Mouse (Mus musculus) urinary bladder, adult 2 months (tissue): ENCODE results near the gene Ldb1. TPM values are rescaled to one million over a fixed set of nuclear protein-coding genes. Genes with fewer than 3 reads are reported as not detected.

ENCODE experiments used
- DNase-seq: peaks from one replicate; pipeline ENCODE4 v3.0.0; 2022; ENCODE audit warnings: low spot score
- polyA plus RNA-seq: library from polyadenylated mRNA; depleted of rRNA; stranded (reverse); fragments of >200 nt; gene quantifications from 2 replicates; pipeline ENCODE4 v1.2.3, GENCODE M21; 2012

Gene Ldb1
- polyA plus RNA-seq, 1 experiment, result 238 TPM

DNA sequence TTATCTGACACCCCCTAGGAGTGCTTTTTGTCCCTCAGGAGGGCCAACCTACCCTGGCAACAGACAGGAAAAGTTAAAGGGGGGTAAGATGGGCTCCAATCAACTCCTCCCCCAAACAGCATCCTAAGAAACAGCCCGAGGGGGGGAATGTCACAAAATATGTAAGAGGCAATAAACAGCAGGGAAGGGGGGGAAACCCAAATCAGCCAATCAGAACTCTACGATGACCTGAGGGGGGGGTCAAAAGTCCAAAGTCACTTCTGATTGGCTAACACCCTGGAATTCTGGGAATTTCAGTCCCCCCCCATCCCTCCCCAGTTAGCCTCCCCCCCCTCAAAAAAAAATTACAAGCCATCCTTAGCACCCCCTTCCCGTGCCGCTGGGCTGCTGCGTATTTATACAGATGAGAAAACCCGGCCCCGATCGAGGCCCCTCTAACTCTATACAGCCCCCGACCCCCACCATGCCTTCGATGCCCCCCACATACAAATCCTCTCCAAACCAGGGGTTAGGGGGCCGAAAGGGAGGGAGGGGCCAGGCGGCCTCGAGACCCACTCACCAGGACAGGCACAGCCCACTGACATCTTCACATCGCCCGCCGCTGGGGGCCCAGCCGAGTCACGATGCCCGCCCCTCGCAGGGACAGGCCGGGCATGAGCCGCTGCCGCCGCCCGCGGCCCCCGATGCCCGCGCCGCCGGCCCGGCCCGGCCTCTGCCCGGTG is 582 bp downstream of the Ldb1 start, which contains the start of gene Pprc1:
TSS of gene Pprc1 (plus strand) at position 616 of the 722 bp plus-strand sequence.
- DNase-seq, result no peak

DNA sequence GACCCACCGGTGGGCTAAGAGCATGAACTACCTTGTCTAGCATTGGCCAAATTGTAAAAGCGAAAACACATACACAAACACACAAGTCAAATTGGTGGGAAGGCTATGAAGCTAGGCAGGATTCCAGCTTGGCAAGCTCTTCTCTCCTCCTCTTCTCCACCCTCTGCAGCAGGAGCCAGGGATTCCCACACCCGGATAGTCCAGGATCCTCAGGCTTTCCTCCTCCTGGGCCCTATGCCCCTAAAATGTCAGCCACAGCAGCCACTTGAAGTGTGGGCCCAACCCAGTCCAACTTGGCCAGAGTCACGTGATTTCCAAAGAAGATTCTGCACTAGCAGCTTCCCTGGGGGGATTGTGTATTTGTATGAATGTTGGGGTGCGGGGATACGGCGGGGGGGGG is 1.6 kb downstream of the Ldb1 start:
- no peak for DNase-seq

- DNase-seq, result no peak
Measured at GRCm38 (mm10) chr19:46042476-46043011, 2.5 kb downstream of the Ldb1 start.

GRCm38 (mm10) chr19:46041933-46042475 is 3.0 kb downstream of the Ldb1 start:
- DNase-seq, result peak; percentile 77

DNA sequence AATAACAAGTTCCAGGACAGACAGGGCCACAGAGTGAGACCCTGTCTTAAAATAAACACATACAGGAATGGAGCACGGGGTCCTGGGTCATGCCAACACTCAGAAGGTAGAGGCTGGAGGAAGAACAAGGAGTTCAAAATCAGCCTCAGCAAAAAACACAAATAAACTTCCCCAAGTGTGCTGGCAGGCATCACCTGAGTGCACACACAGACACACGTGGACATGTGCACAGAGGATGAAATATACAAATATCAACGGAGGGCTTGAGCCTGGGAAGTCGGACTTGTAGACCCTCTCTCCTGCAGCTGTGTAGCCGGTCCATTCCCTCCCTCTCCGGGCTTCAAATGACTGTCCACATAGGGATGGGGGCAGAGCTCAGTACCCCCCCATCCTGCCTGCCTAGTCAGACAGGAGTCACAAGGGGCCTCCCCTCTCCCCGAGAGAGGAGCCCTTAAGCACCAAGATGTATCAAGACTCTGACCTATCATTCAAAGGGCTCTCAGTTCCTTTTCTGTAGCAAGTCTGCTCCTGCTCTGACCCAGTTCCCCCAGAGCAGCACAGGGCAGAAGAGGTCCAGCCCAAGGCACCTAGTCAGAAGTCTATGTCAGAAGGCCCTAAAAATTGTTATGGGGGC is 3.6 kb downstream of the Ldb1 start:
- no peak for DNase-seq

- no peak for DNase-seq
Measured at GRCm38 (mm10) chr19:46040149-46040902, 4.7 kb downstream of the Ldb1 start.

GRCm38 (mm10) chr19:46039478-46039877 is 5.5 kb downstream of the Ldb1 start:
- DNase-seq, result peak; percentile 76

DNA sequence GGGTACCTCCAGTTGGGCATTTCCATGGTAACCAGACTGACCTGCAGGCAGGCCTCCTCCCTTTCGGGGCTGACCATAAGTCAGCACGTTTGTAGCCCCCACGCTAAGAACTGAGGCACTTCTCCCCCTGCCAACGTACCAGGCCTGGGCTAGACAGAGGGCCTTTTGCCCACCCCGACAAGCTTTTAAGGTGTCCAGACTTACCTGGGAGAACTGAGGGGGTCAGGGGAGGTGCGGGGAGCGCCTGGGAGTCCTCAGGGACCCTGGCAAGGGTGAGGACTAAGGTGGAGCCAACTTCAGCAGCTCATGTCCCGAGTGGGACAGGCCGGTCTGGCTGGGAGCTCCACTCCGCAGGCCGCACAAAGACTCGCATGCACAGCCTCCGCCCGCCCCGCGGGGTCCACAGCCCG is 6.2 kb downstream of the Ldb1 start:
- no peak for DNase-seq

DNA sequence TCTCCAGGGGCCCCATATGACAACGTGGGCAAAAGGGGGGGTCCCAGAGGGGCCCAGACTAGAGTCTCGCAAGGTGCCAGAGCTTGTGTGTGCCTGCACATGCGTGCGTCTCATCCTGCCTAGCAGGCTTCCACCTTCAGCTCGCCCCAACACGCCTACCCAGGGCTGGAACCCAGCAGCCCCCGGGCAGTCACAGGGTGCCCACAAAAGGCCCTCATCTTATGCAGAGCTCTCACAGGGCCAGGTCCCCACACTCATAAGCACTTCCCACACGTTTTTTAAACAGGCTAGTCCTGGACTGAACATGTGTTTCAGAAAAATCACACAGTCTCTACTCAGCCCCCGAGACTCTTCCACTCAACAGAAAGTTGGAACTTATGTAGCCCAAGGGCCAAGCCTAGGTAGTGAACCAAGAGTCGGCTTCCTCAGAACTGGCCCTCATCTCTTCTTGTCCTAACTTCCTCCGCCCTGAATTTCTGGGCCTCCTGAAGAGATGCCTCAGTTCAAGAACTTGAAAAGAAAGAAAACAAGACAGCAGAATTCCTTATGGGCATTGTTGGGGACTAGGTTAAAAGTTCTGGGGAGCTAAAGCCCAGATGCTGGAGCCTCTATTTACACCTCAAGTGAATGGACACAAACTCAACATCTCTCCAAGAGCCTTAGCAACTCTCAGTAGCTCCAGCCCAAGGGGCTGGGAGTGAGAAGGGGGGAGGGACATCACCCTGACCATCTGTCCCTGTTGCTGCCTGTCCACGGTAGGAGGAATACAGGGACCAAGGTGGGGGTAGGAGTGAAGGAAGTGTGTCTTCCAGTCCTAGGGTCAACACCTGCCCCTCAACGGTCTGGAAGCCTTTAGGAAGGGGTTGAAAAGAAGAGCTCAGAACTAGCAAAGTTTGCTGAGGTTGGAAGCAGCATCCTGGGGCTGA is 6.8 kb downstream of the Ldb1 start:
- no peak for DNase-seq

DNA sequence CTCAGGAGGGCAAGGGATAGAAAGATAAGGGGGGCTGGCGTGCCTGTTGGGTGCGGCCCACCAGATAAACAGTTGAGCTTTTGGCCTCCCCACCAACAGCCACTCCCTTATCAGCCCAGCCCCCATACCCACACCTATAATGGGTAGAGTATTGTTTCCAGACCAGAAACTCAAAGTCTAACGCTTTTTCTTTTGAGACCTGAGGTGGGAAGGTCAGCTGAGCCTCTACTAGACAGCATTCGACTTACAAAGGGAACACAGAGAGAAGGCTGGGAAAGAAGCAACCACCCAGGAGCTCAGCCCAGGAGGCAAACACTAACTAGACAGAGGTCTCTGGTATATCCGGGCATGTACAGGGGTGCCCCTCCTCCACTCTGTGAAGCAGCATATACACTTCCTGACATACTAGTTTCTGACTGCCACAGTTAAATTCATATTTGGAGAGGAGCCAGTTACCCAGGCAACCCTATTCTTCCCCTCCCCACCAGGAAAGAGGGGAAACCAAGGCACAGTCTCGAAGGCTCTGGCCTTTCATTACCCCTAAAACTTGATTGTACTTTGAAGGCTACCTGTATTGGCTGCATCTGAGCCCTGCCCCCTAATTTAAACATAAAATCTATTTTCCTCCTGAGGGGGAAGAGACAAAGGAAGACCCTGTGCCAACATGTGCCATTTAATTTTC is 7.6 kb downstream of the Ldb1 start:
- DNase-seq, result no peak

DNA sequence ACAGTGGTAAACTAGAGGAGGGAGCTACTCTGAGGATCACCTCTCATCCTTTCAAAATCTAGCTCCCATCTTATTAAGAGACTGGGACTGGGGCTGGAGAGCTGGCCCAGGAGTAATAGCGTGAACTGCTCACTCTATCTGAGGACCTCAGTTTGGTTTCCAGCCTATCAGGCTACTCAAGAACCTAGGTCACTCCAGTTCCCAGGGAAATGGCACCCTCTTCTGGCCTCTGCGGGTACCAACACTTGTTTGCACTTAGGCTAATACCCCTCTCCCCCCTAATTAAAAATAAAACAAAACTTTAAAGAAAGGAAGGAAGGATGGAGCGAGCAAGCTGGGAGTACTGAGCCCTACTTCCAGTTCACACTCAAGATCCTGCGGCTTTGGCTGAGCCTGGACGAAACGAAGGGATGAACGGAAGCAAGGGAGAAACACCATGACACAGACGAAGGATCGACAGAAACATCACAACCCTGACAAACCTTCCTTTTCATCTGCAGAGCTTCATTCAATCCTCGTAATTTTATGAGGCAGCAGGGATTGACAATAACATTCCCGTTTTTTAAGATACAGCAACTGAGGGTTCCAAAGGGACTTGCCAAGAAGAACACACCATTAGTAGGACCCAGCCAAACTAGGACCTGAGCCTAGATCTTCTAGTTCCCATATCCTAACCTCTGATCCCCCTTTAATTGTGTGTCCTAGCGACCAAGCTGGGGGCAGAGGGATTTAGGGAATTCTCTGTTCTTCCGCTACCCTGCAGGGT is 8.4 kb downstream of the Ldb1 start:
- DNase-seq, result no peak

- no peak for DNase-seq
Measured at GRCm38 (mm10) chr19:46035971-46036370, 9.0 kb downstream of the Ldb1 start.

DNA sequence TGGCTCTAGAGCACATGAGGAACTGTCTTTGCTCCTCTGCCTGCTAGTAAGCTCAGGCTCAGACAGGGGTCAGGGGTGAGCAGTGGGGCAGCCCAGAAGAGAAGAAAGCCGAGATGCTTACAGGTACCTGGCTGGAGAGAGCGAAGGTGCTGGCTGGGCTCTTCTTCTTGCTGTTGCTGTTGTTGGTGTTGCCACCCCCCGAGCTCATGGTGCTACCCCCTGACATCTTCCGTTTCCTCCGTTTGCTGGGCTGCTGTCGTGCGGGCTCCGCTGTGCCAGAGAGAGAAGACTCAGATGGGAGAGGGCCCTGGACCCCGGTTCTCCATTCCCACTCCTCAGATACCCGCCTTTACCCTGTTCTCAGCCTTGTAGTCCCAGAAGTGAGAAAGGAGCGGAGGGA is 11.1 kb downstream of the Ldb1 start:
- DNase-seq, result no peak

DNA sequence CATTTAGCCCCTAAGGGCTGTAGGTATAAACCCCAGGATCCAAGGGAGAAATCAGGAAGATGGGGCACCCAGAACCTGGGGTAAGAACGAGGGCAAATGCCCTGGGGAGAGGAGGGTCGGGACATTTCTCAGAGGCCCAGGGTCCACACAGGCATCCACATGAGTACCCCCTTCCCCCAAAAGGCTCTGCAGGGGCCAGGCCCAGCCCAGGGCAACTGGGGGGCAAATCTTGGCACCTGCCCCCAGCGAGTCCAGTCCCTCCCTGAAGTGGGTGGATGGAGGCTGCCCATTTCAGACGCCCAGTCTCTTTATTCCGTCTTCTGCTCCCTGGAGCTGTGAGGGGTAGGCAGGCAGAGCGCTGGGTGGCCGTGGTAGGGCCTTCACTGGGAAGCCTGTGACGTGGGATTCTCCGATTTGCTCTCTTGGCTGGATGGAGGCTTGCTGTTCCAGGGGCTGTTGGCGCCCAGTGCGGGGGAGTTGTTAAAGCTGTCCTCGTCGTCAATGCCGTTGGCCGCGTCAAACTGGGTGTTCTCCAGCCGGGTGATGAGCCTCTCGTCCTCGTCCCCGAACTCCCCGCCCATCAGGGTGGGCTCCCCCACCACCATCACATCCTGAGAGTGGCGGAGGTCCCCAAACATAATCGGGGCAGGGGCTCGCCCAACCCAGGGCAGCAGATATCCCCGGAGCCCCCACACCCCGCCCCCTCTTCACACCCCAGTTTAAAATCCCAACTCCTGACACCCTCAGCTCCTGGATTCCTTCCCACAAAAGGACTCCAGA is 12.1 kb downstream of the Ldb1 start:
- no peak for DNase-seq

DNA sequence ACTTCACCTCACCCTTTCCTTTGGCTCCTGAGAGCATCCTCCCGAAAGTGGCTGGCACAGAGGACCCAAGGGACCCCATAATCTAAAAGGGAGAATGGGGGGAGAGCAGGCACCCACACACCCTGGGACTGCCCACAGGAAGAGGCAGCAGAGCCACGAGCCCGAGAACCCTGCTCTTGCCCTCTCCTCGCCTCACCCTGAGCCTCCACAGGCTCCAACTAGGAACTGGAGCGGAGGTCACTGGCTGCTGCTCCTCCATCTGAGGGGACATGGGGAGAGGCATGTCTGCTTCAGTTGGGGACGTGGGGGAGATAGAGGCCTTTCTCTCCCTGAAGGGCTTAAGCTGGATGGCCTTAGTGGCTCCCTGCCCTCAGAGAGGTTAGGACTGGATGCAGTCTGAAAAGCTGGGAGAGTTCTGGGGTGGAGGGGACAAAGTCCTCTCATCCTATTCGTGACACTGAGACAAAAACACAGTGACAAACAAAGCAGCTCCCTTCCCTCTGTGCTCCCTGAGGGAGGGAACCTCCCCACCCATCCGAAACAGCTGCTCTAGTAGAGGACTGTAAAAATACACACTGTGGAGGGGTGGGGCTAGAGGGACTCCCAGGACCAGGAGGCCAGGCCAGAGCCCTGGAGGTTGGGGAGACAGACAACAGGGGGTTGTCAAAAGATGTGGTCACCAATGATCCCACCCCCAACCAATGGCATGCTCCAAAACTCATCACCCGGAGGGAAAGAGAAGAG is 13.2 kb downstream of the Ldb1 start:
- DNase-seq, result no peak

GRCm38 (mm10) chr19:46030196-46030983 is 14.6 kb downstream of the Ldb1 start:
- no peak for DNase-seq

GRCm38 (mm10) chr19:46029652-46030051 is 15.4 kb downstream of the Ldb1 start:
- no peak for DNase-seq
